Mouse (Mus musculus) activated CD4-positive, CD25-positive, alpha-beta regulatory T cell, adult 9 weeks (primary cell): ENCODE data around the gene Kidins220. TPM values are rescaled to one million over a fixed set of nuclear protein-coding genes. Genes with fewer than 3 reads are reported as not detected.

ENCODE experiments used
- polyA plus RNA-seq: library from polyadenylated mRNA; unstranded; fragments of 100-300 nt; shearing (Covaris generic); gene quantifications from one replicate; pipeline ENCODE4 v1.2.1, GENCODE M21; 2017

The Kidins220 gene
- 63.3 TPM for polyA plus RNA-seq

GRCm38 (mm10) chr12:24974446-24975114 lies at the start of gene Kidins220:
TSS of gene Kidins220 (plus strand) at chr12:24974925.

DNA sequence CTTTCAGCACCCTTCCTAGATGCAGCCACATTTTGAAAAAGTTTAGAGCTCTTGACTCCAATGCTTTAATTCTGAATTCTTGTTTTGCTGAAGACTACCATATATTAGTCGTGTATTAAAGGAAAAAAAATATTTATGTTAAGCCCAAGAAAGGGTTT lies 122.2 kb downstream of the Kidins220 start, which contains the start of gene Id2:
Gene Id2, minus strand, starts transcription at position 89 of the 158 bp plus-strand sequence.

Other genes starting within 250 kb of the Kidins220 start
- 0.15 TPM for gene Mboat2, start 144.0 kb upstream of the Kidins220 start, polyA plus RNA-seq
- gene Id2, start 122.2 kb downstream of the Kidins220 start, polyA plus RNA-seq = 150 TPM